Comparison of ENCODE assay signal across 16 mouse cellular contexts in genomic region chr9:50154618-50155017, GRCm38 (mm10).
DNase-seq lines count a peak whose midpoint lies in the region; ATAC-seq lines count a peak whose summit lies in the region.
"Had no signal": no experiment of that assay in that cellular context is flagged by ENCODE, and none has a peak within 500 bp of the region (broad histone marks: within the 10 kb centered on the region; RNA-seq: fewer than 3 reads in every experiment).

No protein-coding gene starts in this region.

- peak; percentile 76 for ATAC-seq in frontal cortex, adult (ENCODE audit: low TSS enrichment)
- ATAC-seq: intestine, postnatal 0 days had no signal

- no peak for DNase-seq in frontal cortex, postnatal 25 days (ENCODE audit: low spot score in 2 of 2)
- peak; percentile 17 for DNase-seq in layer of hippocampus, adult 9-11 months
- no peak for DNase-seq in layer of hippocampus, adult 9-10 months (ENCODE audit: low spot score)
- DNase-seq in right cerebral cortex, postnatal 36 days (ENCODE audit: low spot score in 2 of 2) = peak; percentile 12 to 17
- no peak for DNase-seq in right cerebral cortex, postnatal 14 days
- DNase-seq in lung, postnatal 25 days (ENCODE audit: low spot score) = no peak
- DNase-seq: adrenal gland, adult 2 months; adrenal gland, postnatal 25 days; cerebellum, adult 11 months; cerebellum, adult 8-10 months; cerebellum, postnatal 14 days; embryo, embryonic 11 days; gastrocnemius, adult 2 months; gastrocnemius, postnatal 25 days had no signal

Comparison
In these comparisons a context has a peak if more than half of its experiments do, and no peak if none do; other contexts are left out.
1. DNase-seq: peak in layer of hippocampus, adult 9-11 months (single experiment) and right cerebral cortex, postnatal 36 days (2 of 2); none in frontal cortex, postnatal 25 days (0 of 2), layer of hippocampus, adult 9-10 months (single experiment), right cerebral cortex, postnatal 14 days (single experiment) and lung, postnatal 25 days (single experiment).